Mouse (Mus musculus): ENCODE measurements around the gene Erich3. TPM values are rescaled to one million over a fixed set of nuclear protein-coding genes. Genes with fewer than 3 reads are reported as not detected.

Gene Erich3
- polyA plus RNA-seq, 1 experiment from 2014 or later = not detected

GRCm38 (mm10) chr3:154800888-154801429, 137.3 kb downstream of the Erich3 start:
- no peak overlapping the region for H3K4me3 ChIP-seq (ENCODE audit: low read length)

GRCm38 (mm10) chr3:154806626-154807025, 143.0 kb downstream of the Erich3 start:
- no peak overlapping the region for H3K27ac ChIP-seq (ENCODE audit: low read depth, low read length)
- H3K4me1 ChIP-seq (ENCODE audit: control insufficient read depth, insufficient read depth, low read length) = no peaks in the 10 kb centered on the region
- WGBS = 9% methylated on average over 7 of the region's 7 CpGs
- H3K9ac ChIP-seq (ENCODE audit: low read depth, low read length) = no peak overlapping the region
- H3K27me3 ChIP-seq (ENCODE audit: control insufficient read depth, insufficient read depth, low read length) = no peaks in the 10 kb centered on the region
- no peaks in the 10 kb centered on the region for H3K36me3 ChIP-seq (ENCODE audit: control insufficient read depth, insufficient read depth, low read length)
- peak; percentile 47; the same call in 1 of the 2 replicates for ATAC-seq (ENCODE audit: low FRiP score, low TSS enrichment)
- no peak overlapping the region for H3K4me3 ChIP-seq (ENCODE audit: low read length)
- no peak overlapping the region for H3K4me2 ChIP-seq (replicated peaks; ENCODE audit: low read depth, low read length)
- no peaks in the 10 kb centered on the region for H3K9me3 ChIP-seq (ENCODE audit: control insufficient read depth, low read length)

More at GRCm38 (mm10) chr3:154800888-154801429, 137.3 kb downstream of the Erich3 start:
- no peak overlapping the region for H3K4me2 ChIP-seq (replicated peaks; ENCODE audit: low read depth, low read length)
- 39% methylated on average over 8 of the region's 8 CpGs for WGBS
- no peaks in the 10 kb centered on the region for H3K27me3 ChIP-seq (ENCODE audit: control insufficient read depth, insufficient read depth, low read length)
- no peaks in the 10 kb centered on the region for H3K36me3 ChIP-seq (ENCODE audit: control insufficient read depth, insufficient read depth, low read length)
- no peaks in the 10 kb centered on the region for H3K9me3 ChIP-seq (ENCODE audit: control insufficient read depth, low read length)
- H3K4me1 ChIP-seq (ENCODE audit: control insufficient read depth, insufficient read depth, low read length) = 0 out of 2 replicates have a peak, but pooled peaks cover 3% of the 10 kb centered on the region
- H3K27ac ChIP-seq (ENCODE audit: low read depth, low read length) = no peak overlapping the region
- no peak overlapping the region for H3K9ac ChIP-seq (ENCODE audit: low read depth, low read length)
- ATAC-seq (ENCODE audit: low FRiP score, low TSS enrichment) = no peak; the same call in 1 of the 2 replicates

GRCm38 (mm10) chr3:154810273-154810870, 146.7 kb downstream of the Erich3 start:
- Histone ChIP-seq H3K9ac (ENCODE audit: low read depth, low read length) (no peak overlapping the region), H3K4me1 (ENCODE audit: control insufficient read depth, insufficient read depth, low read length) (no peaks in the 10 kb centered on the region), H3K9me3 (ENCODE audit: control insufficient read depth, low read length) (no peaks in the 10 kb centered on the region), H3K27me3 (ENCODE audit: control insufficient read depth, insufficient read depth, low read length) (no peaks in the 10 kb centered on the region), H3K4me3 (ENCODE audit: low read length) (no peak overlapping the region), H3K27ac (ENCODE audit: low read depth, low read length) (no peak overlapping the region), H3K4me2 (replicated peaks; ENCODE audit: low read depth, low read length) (no peak overlapping the region), H3K36me3 (ENCODE audit: control insufficient read depth, insufficient read depth, low read length) (no peaks in the 10 kb centered on the region)
- ATAC-seq (ENCODE audit: low FRiP score, low TSS enrichment) = no peak
- 63% methylated on average over 7 of the region's 7 CpGs for WGBS

- Histone ChIP-seq H3K4me1 (ENCODE audit: control insufficient read depth, insufficient read depth, low read length) (no peaks in the 10 kb centered on the region), H3K36me3 (ENCODE audit: control insufficient read depth, insufficient read depth, low read length) (no peaks in the 10 kb centered on the region), H3K27me3 (ENCODE audit: control insufficient read depth, insufficient read depth, low read length) (0 out of 2 replicates have a peak, but pooled peaks cover 1% of the 10 kb centered on the region), H3K9me3 (ENCODE audit: control insufficient read depth, low read length) (no peaks in the 10 kb centered on the region), H3K4me2 (replicated peaks; ENCODE audit: low read depth, low read length) (no peak overlapping the region), H3K27ac (ENCODE audit: low read depth, low read length) (no peak overlapping the region), H3K9ac (ENCODE audit: low read depth, low read length) (no peak overlapping the region), H3K4me3 (ENCODE audit: low read length) (no peak overlapping the region)
- ATAC-seq (ENCODE audit: low FRiP score, low TSS enrichment) = no peak
- WGBS = 49% methylated on average over 9 of the region's 9 CpGs
These were observed 147.6 kb downstream of the Erich3 start for GRCm38 (mm10) chr3:154811281-154811680.

GRCm38 (mm10) chr3:154811833-154812232, 148.2 kb downstream of the Erich3 start:
- WGBS = 63% methylated on average over 9 of the region's 9 CpGs
- H3K4me3 ChIP-seq (ENCODE audit: low read length) = no peak overlapping the region
- ATAC-seq (ENCODE audit: low FRiP score, low TSS enrichment) = no peak
- H3K4me1 ChIP-seq (ENCODE audit: control insufficient read depth, insufficient read depth, low read length) = no peaks in the 10 kb centered on the region
- no peaks in the 10 kb centered on the region for H3K36me3 ChIP-seq (ENCODE audit: control insufficient read depth, insufficient read depth, low read length)
- H3K27ac ChIP-seq (ENCODE audit: low read depth, low read length) = no peak overlapping the region
- no peak overlapping the region for H3K4me2 ChIP-seq (replicated peaks; ENCODE audit: low read depth, low read length)
- no peaks in the 10 kb centered on the region for H3K9me3 ChIP-seq (ENCODE audit: control insufficient read depth, low read length)
- no peak overlapping the region for H3K9ac ChIP-seq (ENCODE audit: low read depth, low read length)
- H3K27me3 ChIP-seq (ENCODE audit: control insufficient read depth, insufficient read depth, low read length) = 0 out of 2 replicates have a peak, but pooled peaks cover 2% of the 10 kb centered on the region

- Histone ChIP-seq H3K9ac (ENCODE audit: low read depth, low read length) (no peak overlapping the region), H3K4me1 (ENCODE audit: control insufficient read depth, insufficient read depth, low read length) (no peaks in the 10 kb centered on the region), H3K27me3 (ENCODE audit: control insufficient read depth, insufficient read depth, low read length) (0 out of 2 replicates have a peak, but pooled peaks cover 2% of the 10 kb centered on the region), H3K9me3 (ENCODE audit: control insufficient read depth, low read length) (no peaks in the 10 kb centered on the region), H3K27ac (ENCODE audit: low read depth, low read length) (no peak overlapping the region), H3K4me2 (replicated peaks; ENCODE audit: low read depth, low read length) (no peak overlapping the region), H3K36me3 (ENCODE audit: control insufficient read depth, insufficient read depth, low read length) (no peaks in the 10 kb centered on the region), H3K4me3 (ENCODE audit: low read length) (no peak overlapping the region)
- no peak for ATAC-seq (ENCODE audit: low FRiP score, low TSS enrichment)
- WGBS = 42% methylated on average over 1 of the region's 1 CpGs
These were observed 149.2 kb downstream of the Erich3 start for GRCm38 (mm10) chr3:154812893-154813292.

- Histone ChIP-seq H3K27me3 (ENCODE audit: control insufficient read depth, insufficient read depth, low read length) (0 out of 2 replicates have a peak, but pooled peaks cover 2% of the 10 kb centered on the region), H3K9me3 (ENCODE audit: control insufficient read depth, low read length) (no peaks in the 10 kb centered on the region), H3K36me3 (ENCODE audit: control insufficient read depth, insufficient read depth, low read length) (no peaks in the 10 kb centered on the region), H3K4me2 (replicated peaks; ENCODE audit: low read depth, low read length) (no peak overlapping the region), H3K27ac (ENCODE audit: low read depth, low read length) (no peak overlapping the region), H3K9ac (ENCODE audit: low read depth, low read length) (no peak overlapping the region), H3K4me3 (ENCODE audit: low read length) (no peak overlapping the region), H3K4me1 (ENCODE audit: control insufficient read depth, insufficient read depth, low read length) (no peaks in the 10 kb centered on the region)
- 15% methylated on average over 2 of the region's 2 CpGs for WGBS
- no peak for ATAC-seq (ENCODE audit: low FRiP score, low TSS enrichment)
These were observed 151.9 kb downstream of the Erich3 start for GRCm38 (mm10) chr3:154815606-154816005.

GRCm38 (mm10) chr3:154816231-154816630, 152.6 kb downstream of the Erich3 start:
- no peak overlapping the region for H3K9ac ChIP-seq (ENCODE audit: low read depth, low read length)
- no peak overlapping the region for H3K4me2 ChIP-seq (replicated peaks; ENCODE audit: low read depth, low read length)
- no peak overlapping the region for H3K4me3 ChIP-seq (ENCODE audit: low read length)
- H3K36me3 ChIP-seq (ENCODE audit: control insufficient read depth, insufficient read depth, low read length) = no peaks in the 10 kb centered on the region
- ATAC-seq (ENCODE audit: low FRiP score, low TSS enrichment) = no peak
- WGBS = 71% methylated on average over 3 of the region's 3 CpGs
- no peak overlapping the region for H3K27ac ChIP-seq (ENCODE audit: low read depth, low read length)
- H3K27me3 ChIP-seq (ENCODE audit: control insufficient read depth, insufficient read depth, low read length) = 0 out of 2 replicates have a peak, but pooled peaks cover 2% of the 10 kb centered on the region
- no peaks in the 10 kb centered on the region for H3K4me1 ChIP-seq (ENCODE audit: control insufficient read depth, insufficient read depth, low read length)
- H3K9me3 ChIP-seq (ENCODE audit: control insufficient read depth, low read length) = no peaks in the 10 kb centered on the region

Data from kidney, embryonic 14.5 days (tissue).